ENCODE assay signal across 7 mouse cellular contexts in the genomic region with DNA sequence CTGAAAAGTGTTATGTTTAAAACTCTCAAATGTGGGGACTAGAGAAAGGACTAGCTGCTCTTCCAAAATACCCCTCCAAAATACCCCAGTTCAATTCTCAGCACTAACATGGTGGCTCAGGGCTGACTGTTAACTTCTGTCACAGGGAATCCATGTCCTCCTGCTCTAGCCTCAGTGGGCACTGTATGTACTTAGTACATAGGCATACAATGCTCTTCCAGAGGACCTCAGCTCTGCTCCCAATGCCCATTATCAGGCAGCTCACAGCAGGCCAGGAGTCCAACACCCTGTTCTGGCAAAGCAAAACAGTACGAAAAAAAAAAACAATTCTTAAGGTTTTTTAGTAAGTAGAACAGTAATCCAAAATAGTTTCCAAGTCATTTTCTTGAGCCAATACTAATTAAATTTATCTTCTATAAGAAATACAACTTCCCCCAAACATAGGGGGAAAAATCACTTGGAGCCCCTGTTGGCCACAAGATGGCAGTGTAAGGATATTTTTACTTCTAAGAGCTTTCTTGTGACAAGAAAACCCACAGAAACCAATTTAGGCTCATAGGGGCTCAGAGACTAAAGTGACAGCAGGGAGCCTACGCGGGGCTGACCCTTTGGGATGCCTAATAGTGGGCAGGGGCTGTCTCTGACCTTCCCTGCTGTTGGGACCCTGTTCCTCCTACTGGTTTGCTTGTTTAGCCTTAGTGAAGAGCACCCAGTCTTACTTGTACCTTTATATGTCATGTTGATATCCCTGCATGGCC. TPM values are rescaled to one million over a fixed set of nuclear protein-coding genes. Genes with fewer than 3 reads are reported as not detected.
DNase-seq lines count a peak whose midpoint lies in the region; ATAC-seq and TF ChIP-seq lines count a peak whose summit lies in the region.

No protein-coding gene starts in this region.

- no peak overlapping the region for H3K9ac ChIP-seq in forebrain, postnatal 0 days
- H3K9ac ChIP-seq in kidney, embryonic 15.5 days: 0 out of 2 replicates have a peak overlapping the region, but pooled peaks have one; percentile 21

- no peak overlapping the region for H3K27ac ChIP-seq in forebrain, postnatal 0 days (ENCODE audit: low read depth, low read length)
- H3K27ac ChIP-seq in kidney, embryonic 15.5 days: no peak overlapping the region

- no peaks in the 10 kb centered on the region for H3K36me3 ChIP-seq in forebrain, postnatal 0 days (ENCODE audit: insufficient read depth)
- H3K36me3 ChIP-seq in kidney, embryonic 15.5 days: no peaks in the 10 kb centered on the region

- 3% methylated on average over 3 of the region's 3 CpGs for WGBS in forebrain, postnatal 0 days
- 5% methylated on average over 3 of the region's 3 CpGs for WGBS in kidney, embryonic 15.5 days

- no peaks in the 10 kb centered on the region for H3K27me3 ChIP-seq in forebrain, postnatal 0 days (ENCODE audit: insufficient read depth, low read length)
- no peaks in the 10 kb centered on the region for H3K27me3 ChIP-seq in kidney, embryonic 15.5 days

- no peak overlapping the region for H3K4me2 ChIP-seq in forebrain, postnatal 0 days (ENCODE audit: low read depth)
- no peak overlapping the region for H3K4me2 ChIP-seq in kidney, embryonic 15.5 days

- no peak overlapping the region for H3K4me3 ChIP-seq in forebrain, postnatal 0 days (ENCODE audit: low read depth, low read length)
- no peak overlapping the region for H3K4me3 ChIP-seq in kidney, embryonic 15.5 days (replicated peaks)

- no peaks in the 10 kb centered on the region for H3K9me3 ChIP-seq in forebrain, postnatal 0 days (ENCODE audit: low read length)
- H3K9me3 ChIP-seq in kidney, embryonic 15.5 days (replicated peaks): no peaks in the 10 kb centered on the region

- no peaks in the 10 kb centered on the region for H3K4me1 ChIP-seq in forebrain, postnatal 0 days (ENCODE audit: insufficient read depth)
- no peaks in the 10 kb centered on the region for H3K4me1 ChIP-seq in kidney, embryonic 15.5 days

- DNase-seq in urinary bladder, postnatal 14 days (ENCODE audit: low spot score): peak; percentile 18
- no peak for DNase-seq in urinary bladder, postnatal 10 days (ENCODE audit: low spot score)
- DNase-seq in c-Kit-positive CD71-positive TER-119-positive erythroid progenitor cells, embryonic 14.5 days (ENCODE audit: low spot score): peak; percentile 70
- peak; percentile 79 for DNase-seq in forebrain, postnatal 0 days
- DNase-seq in lung, postnatal 14 days: peak; percentile 26
- peak; percentile 23 for DNase-seq in right cerebral cortex, postnatal 25 days

- ATAC-seq in forebrain, postnatal 0 days: peak; percentile 53
- no peak for ATAC-seq in kidney, embryonic 15.5 days (replicated peaks; ENCODE audit: low FRiP score)

- TF ChIP-seq CTCF in forebrain, postnatal 0 days (IDR thresholded peaks at IDR 0.05; ENCODE audit: low read depth): peak; percentile 66

RNA-seq across cellular contexts. Expression of a gene that starts 7.9 kb away (rescaled TPM):
- total RNA-seq in forebrain, postnatal 0 days (2014; rRNA removed): 0.19 TPM in 1 of 2 replicates, not detected in the other
- polyA plus RNA-seq in forebrain, postnatal 0 days (2015; fragmentation: Nextera tagmentation; extraction: Ambion mirVana): 0.09 TPM in 1 of 2 replicates, not detected in the other
- polyA plus RNA-seq in kidney, embryonic 15.5 days (2015; fragmentation: Nextera tagmentation; extraction: Ambion mirVana): not detected in 2 replicates

RNA-seq across cellular contexts. Expression of a gene that starts 8.0 kb away (rescaled TPM):
- total RNA-seq in forebrain, postnatal 0 days (2014; rRNA removed): 33.2 and 35.7 TPM in 2 replicates
- 30.3 and 34.4 TPM in 2 replicates for polyA plus RNA-seq in forebrain, postnatal 0 days (2015; fragmentation: Nextera tagmentation; extraction: Ambion mirVana)
- 64.9 and 65.6 TPM in 2 replicates for polyA plus RNA-seq in kidney, embryonic 15.5 days (2015; fragmentation: Nextera tagmentation; extraction: Ambion mirVana)

RNA-seq across cellular contexts. Expression of a gene that starts 14.4 kb away (rescaled TPM):
- 101 and 114 TPM in 2 replicates for total RNA-seq in forebrain, postnatal 0 days (2014; rRNA removed)
- 92.8 and 100 TPM in 2 replicates for polyA plus RNA-seq in forebrain, postnatal 0 days (2015; fragmentation: Nextera tagmentation; extraction: Ambion mirVana)
- 74.4 and 78.5 TPM in 2 replicates for polyA plus RNA-seq in kidney, embryonic 15.5 days (2015; fragmentation: Nextera tagmentation; extraction: Ambion mirVana)

RNA-seq across cellular contexts. Expression of a gene that starts 54.8 kb away (rescaled TPM):
- total RNA-seq in forebrain, postnatal 0 days (2014; rRNA removed): not detected in 2 replicates
- polyA plus RNA-seq in forebrain, postnatal 0 days (2015; fragmentation: Nextera tagmentation; extraction: Ambion mirVana): not detected in 2 replicates
- polyA plus RNA-seq in kidney, embryonic 15.5 days (2015; fragmentation: Nextera tagmentation; extraction: Ambion mirVana): not detected in 2 replicates
